Mouse (Mus musculus): ENCODE measurements around the gene Tssk4. TPM values are rescaled to one million over a fixed set of nuclear protein-coding genes. Genes with fewer than 3 reads are reported as not detected.

Gene Tssk4
- polyA plus RNA-seq (2012; ENCODE audit: insufficient read depth, insufficient read length, missing spikeins): 1.6 and 1.7 TPM in 2 replicates

DNA sequence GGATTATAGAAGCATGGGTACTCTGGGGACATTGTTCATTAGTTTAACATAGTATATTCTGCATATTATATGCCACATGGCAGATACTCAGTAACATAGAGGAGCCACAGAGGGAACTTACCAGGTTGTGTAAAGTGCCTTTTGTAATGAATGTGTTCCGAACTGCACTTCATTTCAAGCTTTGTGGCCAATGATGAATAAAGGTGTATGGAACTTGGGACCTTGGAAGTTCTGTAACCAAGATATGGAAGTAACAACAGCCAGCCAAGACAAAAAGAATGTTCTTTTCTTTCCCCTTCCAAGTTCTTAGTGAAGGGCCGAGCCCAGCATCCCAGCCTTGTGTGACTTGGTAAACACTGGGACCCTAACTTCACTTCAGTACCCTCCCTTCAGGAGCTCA lies at the start of gene Tssk4:
Tssk4 (plus strand) TSS at position 301 of the 400 bp plus-strand sequence.
- no peak within 1 kb of the TSS for H3K27ac ChIP-seq (ENCODE audit: insufficient read depth, low read depth, low read length)
- no peak within 1 kb of the TSS for H3K4me3 ChIP-seq (ENCODE audit: insufficient read depth, low read length)
- H3K4me1 ChIP-seq (ENCODE audit: control insufficient read depth, insufficient read depth, low read length): peaks cover 25% of the 10 kb centered on the region
- TF ChIP-seq CTCF (IDR thresholded peaks at IDR 0.05; ENCODE audit: low read depth, low read length): no peak
- TF ChIP-seq POLR2A (IDR thresholded peaks at IDR 0.05; ENCODE audit: borderline replicate concordance, low read depth, low read length): no peak

- Histone ChIP-seq H3K4me3 (ENCODE audit: insufficient read depth, low read length) (peak within 1 kb of the TSS; percentile 76), H3K4me1 (ENCODE audit: control insufficient read depth, insufficient read depth, low read length) (peaks cover 6% of the 10 kb centered on the region; the same call in 1 of the 2 replicates), H3K27ac (ENCODE audit: insufficient read depth, low read depth, low read length) (peak within 1 kb of the TSS; percentile 93)
- no peak for TF ChIP-seq CTCF (IDR thresholded peaks at IDR 0.05; ENCODE audit: low read depth, low read length)
- no peak for TF ChIP-seq POLR2A (IDR thresholded peaks at IDR 0.05; ENCODE audit: borderline replicate concordance, low read depth, low read length)
Measured at GRCm38 (mm10) chr14:55603271-55603632, 46.7 kb upstream of the Tssk4 start, which contains the start of gene Irf9. Gene Irf9, plus strand, starts transcription at chr14:55603571.

GRCm38 (mm10) chr14:55603633-55604576 lies 46.1 kb upstream of the Tssk4 start:
- Histone ChIP-seq H3K27ac (ENCODE audit: insufficient read depth, low read depth, low read length) (peak overlapping the region; percentile 93), H3K4me3 (ENCODE audit: insufficient read depth, low read length) (peak overlapping the region; percentile 76), H3K4me1 (ENCODE audit: control insufficient read depth, insufficient read depth, low read length) (peaks cover 6% of the 10 kb centered on the region; the same call in 1 of the 2 replicates)
- peak; percentile 25 for TF ChIP-seq CTCF (IDR thresholded peaks at IDR 0.05; ENCODE audit: low read depth, low read length)
- TF ChIP-seq POLR2A (IDR thresholded peaks at IDR 0.05; ENCODE audit: borderline replicate concordance, low read depth, low read length): peak; percentile 33; the same call in 1 of the 2 replicates

DNA sequence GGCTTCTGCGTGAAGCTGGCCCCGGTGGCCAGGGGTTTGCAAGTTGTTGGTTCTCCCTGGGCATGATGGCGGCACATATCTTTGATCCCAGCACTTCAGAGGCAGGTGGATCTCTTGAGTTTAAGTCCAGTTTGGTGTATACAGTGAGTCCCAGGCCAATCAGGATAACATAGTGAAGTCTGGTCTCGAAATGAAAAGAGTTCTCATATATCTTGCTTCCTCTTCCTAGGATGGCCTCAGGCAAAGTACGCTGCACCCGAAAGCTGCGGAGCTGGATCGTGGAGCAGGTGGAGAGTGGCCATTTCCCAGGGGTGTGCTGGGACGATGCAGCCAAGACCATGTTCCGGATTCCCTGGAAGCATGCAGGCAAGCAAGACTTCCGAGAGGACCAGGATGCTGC lies 45.2 kb upstream of the Tssk4 start:
- Histone ChIP-seq H3K4me3 (ENCODE audit: insufficient read depth, low read length) (peak overlapping the region; percentile 76), H3K4me1 (ENCODE audit: control insufficient read depth, insufficient read depth, low read length) (peaks cover 6% of the 10 kb centered on the region; the same call in 1 of the 2 replicates), H3K27ac (ENCODE audit: insufficient read depth, low read depth, low read length) (peak overlapping the region; percentile 93)
- TF ChIP-seq POLR2A (IDR thresholded peaks at IDR 0.05; ENCODE audit: borderline replicate concordance, low read depth, low read length) (no peak), CTCF (IDR thresholded peaks at IDR 0.05; ENCODE audit: low read depth, low read length) (no peak)

GRCm38 (mm10) chr14:55605743-55606459 lies 44.1 kb upstream of the Tssk4 start:
- TF ChIP-seq POLR2A (IDR thresholded peaks at IDR 0.05; ENCODE audit: borderline replicate concordance, low read depth, low read length) (no peak), CTCF (IDR thresholded peaks at IDR 0.05; ENCODE audit: low read depth, low read length) (no peak)
- no peak overlapping the region for H3K27ac ChIP-seq (ENCODE audit: insufficient read depth, low read depth, low read length)
- H3K4me3 ChIP-seq (ENCODE audit: insufficient read depth, low read length): no peak overlapping the region
- peaks cover 6% of the 10 kb centered on the region; the same call in 1 of the 2 replicates for H3K4me1 ChIP-seq (ENCODE audit: control insufficient read depth, insufficient read depth, low read length)

- TF ChIP-seq CTCF (IDR thresholded peaks at IDR 0.05; ENCODE audit: low read depth, low read length): no peak
- Histone ChIP-seq H3K4me1 (ENCODE audit: control insufficient read depth, insufficient read depth, low read length) (peaks cover 6% of the 10 kb centered on the region; the same call in 1 of the 2 replicates), H3K4me3 (ENCODE audit: insufficient read depth, low read length) (no peak overlapping the region), H3K27ac (ENCODE audit: insufficient read depth, low read depth, low read length) (no peak overlapping the region)
Measured at GRCm38 (mm10) chr14:55608339-55608738, 41.6 kb upstream of the Tssk4 start.

- TF ChIP-seq POLR2A (IDR thresholded peaks at IDR 0.05; ENCODE audit: borderline replicate concordance, low read depth, low read length): no peak
- TF ChIP-seq CTCF (IDR thresholded peaks at IDR 0.05; ENCODE audit: low read depth, low read length): no peak
- no peaks in the 10 kb centered on the region for H3K4me1 ChIP-seq (ENCODE audit: control insufficient read depth, insufficient read depth, low read length)
- no peak overlapping the region for H3K4me3 ChIP-seq (ENCODE audit: insufficient read depth, low read length)
- H3K27ac ChIP-seq (ENCODE audit: insufficient read depth, low read depth, low read length): no peak overlapping the region
Measured at GRCm38 (mm10) chr14:55613346-55613745, 36.6 kb upstream of the Tssk4 start.

DNA sequence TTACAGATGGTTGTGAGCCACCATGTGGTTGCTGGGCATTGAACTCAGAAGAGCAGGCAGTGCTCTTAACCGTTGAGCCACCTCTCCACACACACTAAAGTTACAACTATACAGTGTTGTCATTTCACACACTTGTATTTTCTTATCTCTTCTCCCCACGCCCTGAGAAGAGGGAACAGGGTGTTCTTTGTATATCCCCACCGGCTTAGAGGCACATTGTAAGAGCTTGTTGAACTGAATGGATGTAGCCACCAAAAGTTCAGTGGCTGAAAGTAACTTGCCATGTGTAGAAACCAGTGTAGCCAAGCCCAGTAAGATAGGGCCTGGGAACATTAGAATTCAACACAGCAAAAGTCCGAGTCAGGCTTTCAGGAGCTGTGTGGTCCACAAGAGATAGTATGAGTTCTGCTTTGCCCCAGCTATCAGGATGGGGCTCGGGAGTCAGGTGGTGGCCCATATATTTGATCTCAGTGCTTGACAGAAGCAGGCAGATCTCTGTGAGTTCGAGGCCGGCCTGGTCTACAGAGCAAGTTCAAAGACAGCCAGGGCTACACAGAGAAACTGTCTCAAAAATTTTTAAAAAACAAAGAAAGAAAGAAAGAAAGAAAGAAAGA lies 35.3 kb upstream of the Tssk4 start:
- no peak overlapping the region for H3K27ac ChIP-seq (ENCODE audit: insufficient read depth, low read depth, low read length)
- H3K4me1 ChIP-seq (ENCODE audit: control insufficient read depth, insufficient read depth, low read length): no peaks in the 10 kb centered on the region
- no peak overlapping the region for H3K4me3 ChIP-seq (ENCODE audit: insufficient read depth, low read length)
- TF ChIP-seq CTCF (IDR thresholded peaks at IDR 0.05; ENCODE audit: low read depth, low read length) (no peak), POLR2A (IDR thresholded peaks at IDR 0.05; ENCODE audit: borderline replicate concordance, low read depth, low read length) (no peak)

GRCm38 (mm10) chr14:55615876-55616275 lies 34.1 kb upstream of the Tssk4 start:
- no peak for TF ChIP-seq CTCF (IDR thresholded peaks at IDR 0.05; ENCODE audit: low read depth, low read length)
- no peak for TF ChIP-seq POLR2A (IDR thresholded peaks at IDR 0.05; ENCODE audit: borderline replicate concordance, low read depth, low read length)
- Histone ChIP-seq H3K27ac (ENCODE audit: insufficient read depth, low read depth, low read length) (no peak overlapping the region), H3K4me3 (ENCODE audit: insufficient read depth, low read length) (no peak overlapping the region), H3K4me1 (ENCODE audit: control insufficient read depth, insufficient read depth, low read length) (no peaks in the 10 kb centered on the region)

Data from bone marrow macrophage, adult 2 months (primary cell).